Mouse (Mus musculus): ENCODE data around the gene Cfap69. TPM values are rescaled to one million over a fixed set of nuclear protein-coding genes. Genes with fewer than 3 reads are reported as not detected.

The Cfap69 gene
- polyA plus RNA-seq, 1 experiment: 10.3 TPM

DNA sequence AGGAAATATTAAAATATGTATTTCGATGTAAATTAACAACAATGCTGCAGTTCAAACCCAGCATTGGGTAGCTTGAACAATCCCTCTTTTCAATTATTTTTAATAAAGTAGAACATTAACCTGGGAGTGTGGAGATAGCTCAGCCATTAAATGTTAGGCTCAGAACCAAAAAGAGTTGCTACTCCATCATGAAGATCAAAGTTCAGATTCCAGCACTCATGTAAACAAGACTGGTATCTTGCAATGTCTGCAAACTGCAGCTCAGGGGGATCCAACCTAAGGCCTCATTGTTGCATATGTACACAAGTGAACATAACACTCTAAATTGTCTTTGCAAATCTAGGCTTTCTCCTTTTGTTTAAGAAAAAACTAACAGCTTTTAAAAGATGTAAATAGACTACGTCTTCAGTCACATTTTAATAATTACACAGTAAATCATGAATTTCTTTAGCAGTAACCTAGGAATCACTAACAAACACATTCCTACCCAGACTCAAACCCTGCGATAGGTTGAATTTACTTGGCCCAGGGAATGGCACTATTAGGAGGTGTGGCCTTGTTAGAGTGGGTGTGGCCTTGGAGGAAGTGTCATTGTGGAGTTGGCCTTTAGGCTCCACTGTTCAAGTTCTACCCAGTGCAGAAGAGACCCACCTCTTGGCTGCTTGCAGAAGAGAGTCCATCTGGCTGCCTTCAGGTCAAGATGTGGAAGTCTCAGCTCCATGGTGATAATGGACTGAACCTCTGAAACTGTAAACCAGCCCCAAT, 130.2 kb downstream of the Cfap69 start:
- no peaks in the 10 kb centered on the region for H3K4me1 ChIP-seq (ENCODE audit: control insufficient read depth, insufficient read depth, low read length)
- no peak for DNase-seq
- TF ChIP-seq CTCF (IDR thresholded peaks at IDR 0.05; ENCODE audit: insufficient read depth, low read length) (no peak), POLR2A (IDR thresholded peaks at IDR 0.05; ENCODE audit: borderline replicate concordance, extremely low read depth, low read depth, low read length) (no peak)
- no peak overlapping the region for H3K4me3 ChIP-seq (replicated peaks; ENCODE audit: extremely low read depth, low read depth, low read length)
- 85% methylated on average over 3 of the region's 3 CpGs for WGBS

Other genes starting within 250 kb of the Cfap69 start
- gene Cdk14, start 243.9 kb downstream of the Cfap69 start, polyA plus RNA-seq (2012; rRNA removed): 12.5 and 19.0 TPM in 2 replicates
- gene 1700015F17Rik, start 185.1 kb downstream of the Cfap69 start, polyA plus RNA-seq (2012; rRNA removed): not detected in 2 replicates
- gene Cldn12, start 149.3 kb downstream of the Cfap69 start, polyA plus RNA-seq (2012; rRNA removed): 14.3 and 16.5 TPM in 2 replicates
- gene Gtpbp10, start 104.7 kb downstream of the Cfap69 start, polyA plus RNA-seq (2012; rRNA removed): 1.5 and 3.5 TPM in 2 replicates
- gene Gm8773, start 90.4 kb downstream of the Cfap69 start, polyA plus RNA-seq (2012; rRNA removed): 0.08 and 0.11 TPM in 2 replicates
- gene Steap2, start 30.3 kb upstream of the Cfap69 start, polyA plus RNA-seq (2012; rRNA removed): 5.1 and 5.7 TPM in 2 replicates
- 0.42 and 0.98 TPM in 2 replicates for gene Steap1, start 85.1 kb upstream of the Cfap69 start, polyA plus RNA-seq (2012; rRNA removed)

All from lung, adult 2 months (tissue).